Mouse (Mus musculus) G1E (cell line): ENCODE results near the gene Spint2.

Experiments
- CTCF ChIP-seq: IDR thresholded peaks from 2 replicates; pipeline ENCODE4 v1.5.1; 2012; ENCODE audit warnings: low read depth, low read length, inconsistent platforms, mixed read lengths
- GATA1 ChIP-seq: IDR thresholded peaks from 2 replicates; pipeline ENCODE4 v1.6.1; 2012; ENCODE audit warnings: borderline replicate concordance, low read length, inconsistent platforms, mixed read lengths
- GATA2 ChIP-seq: IDR thresholded peaks from 2 replicates; pipeline ENCODE4 v1.6.1; 2012; ENCODE audit warnings: low read depth, low read length, inconsistent platforms, borderline replicate concordance
- POLR2AphosphoS5 ChIP-seq: IDR thresholded peaks from 2 replicates; pipeline ENCODE4 v1.6.1; 2012; ENCODE audit warnings: low read depth, low read length, inconsistent platforms; ENCODE audit not compliant: insufficient replicate concordance
- TAL1 ChIP-seq: conservative IDR thresholded peaks from 2 replicates; pipeline ENCODE4 v1.6.1; 2012; ENCODE audit warnings: low read depth, low read length, inconsistent platforms, mixed read lengths

GRCm38 (mm10) chr7:29291616-29292457 lies 10.1 kb upstream of the Spint2 start:
- TF ChIP-seq CTCF (no peak), GATA1 (no peak), GATA2 (no peak), TAL1 (no peak), POLR2AphosphoS5 (no peak)
